Mouse (Mus musculus) neural tube, embryonic 15.5 days (tissue): ENCODE data around the gene Htatsf1. TPM values are rescaled to one million over a fixed set of nuclear protein-coding genes. Genes with fewer than 3 reads are reported as not detected.

Source experiments
- polyA plus RNA-seq: library from polyadenylated mRNA; unstranded; fragments of >200 nt; fragmentation: Nextera tagmentation; extraction: Ambion mirVana; gene quantifications from 2 replicates; pipeline ENCODE4 v1.2.1, GENCODE M21; 2015

The Htatsf1 gene
- polyA plus RNA-seq, 1 experiment from 2014 or later, result 87.1 TPM

Other genes starting within 250 kb of the Htatsf1 start
- 0.52 and 0.63 TPM in 2 replicates for gene Map7d3, start 231.3 kb upstream of the Htatsf1 start, polyA plus RNA-seq
- gene Adgrg4, start 183.4 kb upstream of the Htatsf1 start, polyA plus RNA-seq, result not detected in 2 replicates
- 0.10 and 0.33 TPM in 2 replicates for gene Brs3, start 10.5 kb upstream of the Htatsf1 start, polyA plus RNA-seq
- gene Vgll1, start 34.5 kb downstream of the Htatsf1 start, polyA plus RNA-seq, result not detected in 2 replicates
- gene Cd40lg, start 158.6 kb downstream of the Htatsf1 start, polyA plus RNA-seq, result not detected in 2 replicates